ENCODE assay signal across 9 mouse cellular contexts in genomic region chr12:98884515-98884914, GRCm38 (mm10). TPM values are rescaled to one million over a fixed set of nuclear protein-coding genes. Genes with fewer than 3 reads are reported as not detected.
DNase-seq lines count a peak whose midpoint lies in the region; ATAC-seq and TF ChIP-seq lines count a peak whose summit lies in the region.
"Had no signal": no experiment of that assay in that cellular context is flagged by ENCODE, and none has a peak within 500 bp of the region (broad histone marks: within the 10 kb centered on the region; RNA-seq: fewer than 3 reads in every experiment).

No protein-coding gene starts in this region.

- DNase-seq in layer of hippocampus, adult 2 months (ENCODE audit: low spot score in 2 of 2) = no peak
- DNase-seq in layer of hippocampus, postnatal 10 days (ENCODE audit: low spot score in 2 of 2) = no peak
- DNase-seq in CD4-positive helper T cell, adult 2 months (ENCODE audit: low read depth, low spot score) = peak; percentile 23
- DNase-seq in G1E (ENCODE audit: low spot score) = no peak
- no peak for DNase-seq in thymus, postnatal 36 days
- no peak for DNase-seq in B cell, adult 2 months
- DNase-seq: heart, postnatal 36 days; thymus, postnatal 25 days had no signal

- H3K36me3 ChIP-seq in G1E (replicated peaks) = no peaks in the 10 kb centered on the region

- H3K27me3 ChIP-seq in G1E (ENCODE audit: insufficient read depth, low read length) = no peaks in the 10 kb centered on the region

- no peaks in the 10 kb centered on the region for H3K9me3 ChIP-seq in G1E (replicated peaks)

- H3K4me1 ChIP-seq in G1E (ENCODE audit: insufficient read depth, low read depth, low read length) = no peaks in the 10 kb centered on the region

- H3K27ac ChIP-seq in layer of hippocampus, adult 2 months = no peak overlapping the region

- TF ChIP-seq CTCF in layer of hippocampus, adult 2 months (conservative IDR thresholded peaks at IDR 0.05) = peak; percentile 77
- no peak for TF ChIP-seq CTCF in G1E (IDR thresholded peaks at IDR 0.05; ENCODE audit: low read depth, low read length)

- ATAC-seq in G1E (ENCODE audit: extremely low read depth, insufficient number of reproducible peaks, low FRiP score, poor library complexity, severe bottlenecking) = peak; percentile 50; the same call in 1 of the 2 replicates
- ATAC-seq in megakaryocyte, adult 5-6 weeks (ENCODE audit: poor library complexity, severe bottlenecking) = peak; percentile 62

- no peak overlapping the region for H3K4me3 ChIP-seq in layer of hippocampus, adult 2 months
- H3K4me3 ChIP-seq in G1E (ENCODE audit: low read depth, low read length) = no peak overlapping the region

RNA-seq across cellular contexts. Expression of gene Eml5, which starts 16.8 kb away (rescaled TPM):
- 100 to 1,000 TPM in 1 of 2 experiments, 10 to 100 TPM in 1; 83.5 to 109 TPM for total RNA-seq in layer of hippocampus, adult 2 months (2021)
- total RNA-seq in layer of hippocampus, postnatal 10 days (2021) = 10 to 100 TPM; 82.0 to 93.5 TPM
- total RNA-seq in G1E (2014; fragmentation: Nextera tagmentation) (28.9 and 37.0 TPM in 2 replicates), G1E (2017) (9.4 and 12.0 TPM in 2 replicates)
- polyA plus RNA-seq in G1E (2012) = 1.2 and 1.7 TPM in 2 replicates
- 4.4 and 4.7 TPM in 2 replicates for total RNA-seq in megakaryocyte, adult 5-6 weeks (2015)
- 3.9 and 4.6 TPM in 2 replicates for total RNA-seq in megakaryocyte, adult 5-6 weeks (2017)

RNA-seq across cellular contexts. Expression of gene Ttc8, which starts 35.9 kb away (rescaled TPM):
- 10 to 100 TPM; 43.7 to 59.0 TPM for total RNA-seq in layer of hippocampus, adult 2 months (2021)
- 10 to 100 TPM; 29.6 to 31.7 TPM for total RNA-seq in layer of hippocampus, postnatal 10 days (2021)
- total RNA-seq in G1E (2014; fragmentation: Nextera tagmentation) (not detected in 2 replicates), G1E (2017) (0.87 and 1.1 TPM in 2 replicates)
- 0.14 TPM in 1 of 2 replicates, not detected in the other for polyA plus RNA-seq in G1E (2012)
- total RNA-seq in megakaryocyte, adult 5-6 weeks (2015) = 0.84 TPM in 1 of 2 replicates, not detected in the other
- total RNA-seq in megakaryocyte, adult 5-6 weeks (2017) = 0.28 and 0.73 TPM in 2 replicates

Comparison
In these comparisons a context has a peak if more than half of its experiments do, and no peak if none do; other contexts are left out.
1. RNA of gene Ttc8, which starts 35.9 kb away (total RNA-seq): 43.7 to 59.0 TPM in layer of hippocampus, adult 2 months and 29.6 to 31.7 TPM in layer of hippocampus, postnatal 10 days; 0.87 to 1.1 TPM in G1E and 0.28 to 0.84 TPM in megakaryocyte, adult 5-6 weeks; every median in the first group is over 10 times any median in the second.